Mouse (Mus musculus): ENCODE measurements at regions not wholly inside any gene's neighbourhood (a gene's known extent, or its start where the extent isn't known, plus 50 kb on each side); places are given as distances from the start of the nearest gene placed in this dataset.

- no peak for ATAC-seq (replicated peaks; ENCODE audit: poor library complexity)
Measured at GRCm38 (mm10) chr10:67819534-67819933, 92.9 kb downstream of the Zfp365 start.

- peak; percentile 77 for ATAC-seq (replicated peaks; ENCODE audit: poor library complexity)
Measured at GRCm38 (mm10) chr10:67813901-67814300, 98.6 kb downstream of the Zfp365 start.

GRCm38 (mm10) chr10:67805131-67805530, 107.3 kb downstream of the Zfp365 start:
- ATAC-seq (replicated peaks; ENCODE audit: poor library complexity): peak; percentile 33

GRCm38 (mm10) chr10:67804637-67805036, 107.8 kb downstream of the Zfp365 start:
- ATAC-seq (replicated peaks; ENCODE audit: poor library complexity): peak; percentile 80

GRCm38 (mm10) chr10:67802156-67802555, 110.3 kb downstream of the Zfp365 start:
- ATAC-seq (replicated peaks; ENCODE audit: poor library complexity): peak; percentile 69

- peak; percentile 50 for ATAC-seq (replicated peaks; ENCODE audit: poor library complexity)
Measured at GRCm38 (mm10) chr10:67801619-67802018, 110.8 kb downstream of the Zfp365 start.

- no peak for ATAC-seq (replicated peaks; ENCODE audit: poor library complexity)
Measured at GRCm38 (mm10) chr10:67798991-67799390, 113.5 kb downstream of the Zfp365 start.

GRCm38 (mm10) chr10:67793206-67793605, 119.3 kb downstream of the Zfp365 start:
- no peak for ATAC-seq (replicated peaks; ENCODE audit: poor library complexity)

- no peak for ATAC-seq (replicated peaks; ENCODE audit: poor library complexity)
Measured at GRCm38 (mm10) chr10:67789651-67790050, 122.8 kb downstream of the Zfp365 start.

GRCm38 (mm10) chr10:67788116-67788515, 124.3 kb downstream of the Zfp365 start:
- ATAC-seq (replicated peaks; ENCODE audit: poor library complexity): no peak

GRCm38 (mm10) chr10:67785563-67785962, 126.9 kb downstream of the Zfp365 start:
- no peak for ATAC-seq (replicated peaks; ENCODE audit: poor library complexity)

- ATAC-seq (replicated peaks; ENCODE audit: poor library complexity): no peak
Measured at GRCm38 (mm10) chr10:67778341-67778740, 134.1 kb downstream of the Zfp365 start.

GRCm38 (mm10) chr10:67777721-67778120, 134.7 kb downstream of the Zfp365 start:
- ATAC-seq (replicated peaks; ENCODE audit: poor library complexity): no peak

GRCm38 (mm10) chr10:67776851-67777250, 135.6 kb downstream of the Zfp365 start:
- ATAC-seq (replicated peaks; ENCODE audit: poor library complexity): no peak

- no peak for ATAC-seq (replicated peaks; ENCODE audit: poor library complexity)
Measured at GRCm38 (mm10) chr10:67771796-67772195, 140.7 kb downstream of the Zfp365 start.

- peak; percentile 83 for ATAC-seq (replicated peaks; ENCODE audit: poor library complexity)
Measured at GRCm38 (mm10) chr10:67766099-67766498, 146.4 kb downstream of the Zfp365 start.

GRCm38 (mm10) chr10:67760424-67760823, 152.0 kb downstream of the Zfp365 start:
- peak; percentile 94 for ATAC-seq (replicated peaks; ENCODE audit: poor library complexity)

- no peak for ATAC-seq (replicated peaks; ENCODE audit: poor library complexity)
Measured at GRCm38 (mm10) chr10:67748121-67748520, 164.3 kb downstream of the Zfp365 start.

- no peak for ATAC-seq (replicated peaks; ENCODE audit: poor library complexity)
Measured at GRCm38 (mm10) chr10:67747461-67747860, 165.0 kb downstream of the Zfp365 start.

- no peak for ATAC-seq (replicated peaks; ENCODE audit: poor library complexity)
Measured at GRCm38 (mm10) chr10:67746140-67746539, 166.3 kb downstream of the Zfp365 start.

GRCm38 (mm10) chr10:67743561-67743960, 168.9 kb downstream of the Zfp365 start:
- ATAC-seq (replicated peaks; ENCODE audit: poor library complexity): no peak

- ATAC-seq (replicated peaks; ENCODE audit: poor library complexity): peak; percentile 70
Measured at GRCm38 (mm10) chr10:67742824-67743223, 169.6 kb downstream of the Zfp365 start.

GRCm38 (mm10) chr10:67742305-67742704, 170.2 kb downstream of the Zfp365 start:
- no peak for ATAC-seq (replicated peaks; ENCODE audit: poor library complexity)

- no peak for ATAC-seq (replicated peaks; ENCODE audit: poor library complexity)
Measured at GRCm38 (mm10) chr10:67739199-67739598, 173.3 kb downstream of the Zfp365 start.
